Mouse (Mus musculus) left cerebral cortex, adult 8-10 months (tissue): ENCODE data around the gene 1700020N01Rik. TPM values are rescaled to one million over a fixed set of nuclear protein-coding genes. Genes with fewer than 3 reads are reported as not detected.

Source experiments
- DNase-seq, 2 experiments: peaks; one replicate each; pipeline ENCODE4 v3.0.0; 2022; ENCODE audit warnings: low spot score in 2 of 2
- total RNA-seq, 4 experiments: library from RNA; stranded (reverse); gene quantifications; 2 replicates each; pipeline ENCODE4 v1.2.4; 2022

1700020N01Rik gene
- total RNA-seq, 4 experiments from 2014 or later, result not detected

DNA sequence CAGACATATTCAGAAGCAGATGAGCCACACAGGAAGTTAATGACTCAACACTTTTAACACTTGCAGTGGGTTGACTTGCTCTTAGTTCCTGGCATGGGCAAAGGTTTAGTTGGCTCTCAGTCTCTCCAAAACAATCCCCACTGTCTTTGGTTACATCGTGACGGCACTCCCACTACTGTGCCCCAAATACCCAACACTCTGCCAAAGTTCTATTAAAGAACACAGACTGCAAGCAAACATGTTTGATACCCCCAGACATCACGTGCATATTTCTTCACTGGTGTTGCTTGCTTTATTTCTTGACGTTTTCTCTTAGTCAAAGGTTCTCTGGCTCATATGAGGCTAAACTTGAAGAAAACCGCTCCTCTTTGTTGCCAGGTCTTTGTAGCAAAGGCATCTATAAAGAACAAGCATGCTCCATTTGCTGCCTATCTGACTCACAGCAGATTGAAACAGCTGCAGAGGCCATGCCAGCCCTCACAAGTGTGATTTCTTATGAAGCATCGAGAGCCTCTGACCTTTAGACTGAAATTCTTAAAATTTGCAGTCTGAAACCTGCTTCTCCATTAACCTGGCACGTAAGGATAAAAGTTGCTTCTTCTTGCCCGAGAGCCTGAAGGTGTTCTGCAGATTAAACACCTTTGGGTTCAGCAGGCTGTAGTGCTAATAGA is 66.8 kb downstream of the 1700020N01Rik start:
- peak in 1 of 2 experiments; percentile 77 for DNase-seq

DNA sequence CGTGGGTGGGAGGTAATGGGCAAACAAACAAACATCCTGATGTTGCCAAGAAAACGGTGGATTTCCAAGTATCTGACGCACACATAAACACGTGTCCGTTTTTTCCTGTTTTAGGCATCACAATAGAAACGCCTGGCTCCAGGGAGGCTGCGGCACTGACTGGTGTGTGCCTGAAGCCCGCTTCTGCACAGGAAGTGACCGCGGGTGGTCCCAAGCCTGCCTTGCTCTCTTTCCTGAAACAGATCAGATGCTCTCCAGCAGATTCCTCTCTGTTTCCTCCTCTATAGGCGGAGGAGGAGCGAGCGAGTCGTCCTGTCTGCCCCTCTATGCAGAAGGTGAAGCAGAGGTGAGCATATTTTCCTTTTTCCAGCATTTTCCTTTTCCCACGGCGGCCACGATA is 76.0 kb downstream of the 1700020N01Rik start:
- DNase-seq, result no peak

DNA sequence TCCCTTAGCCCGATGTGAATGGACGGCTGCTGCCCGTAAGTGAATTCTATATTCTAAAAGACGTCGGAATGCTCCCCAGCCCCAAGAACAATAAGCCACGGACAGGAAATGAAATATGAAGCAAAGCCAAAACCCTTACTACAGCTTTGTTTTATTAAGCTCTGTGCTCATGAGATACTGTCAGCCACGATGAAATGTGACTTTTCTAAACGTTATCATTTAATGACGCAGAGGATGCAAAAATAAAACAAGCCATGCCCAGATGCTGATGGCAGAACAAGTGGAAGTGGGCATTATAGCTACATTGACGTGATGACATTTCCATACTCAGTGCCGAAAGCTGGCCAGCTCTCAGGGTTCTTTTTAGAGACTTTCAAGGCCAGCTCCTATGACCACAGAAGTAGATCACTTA is 76.8 kb downstream of the 1700020N01Rik start:
- no peak for DNase-seq

DNA sequence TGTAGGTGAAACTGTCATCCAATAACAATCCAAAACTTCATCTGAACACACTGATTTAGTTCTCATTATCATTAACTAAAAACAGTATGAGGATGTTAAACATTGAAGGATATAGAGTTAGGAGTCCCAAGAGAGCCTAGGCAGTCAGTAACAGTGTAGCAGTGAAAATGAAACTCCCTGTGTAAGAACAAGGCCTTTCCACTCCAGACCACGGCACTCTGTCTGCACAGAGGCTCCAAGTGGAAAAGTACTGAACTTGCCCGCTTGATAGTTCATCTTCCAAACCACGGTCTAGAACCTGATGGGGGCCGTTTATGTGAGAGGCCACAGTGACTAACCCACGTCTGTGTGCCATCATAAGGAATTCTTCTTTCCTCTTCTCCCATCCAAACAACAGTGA is 77.2 kb downstream of the 1700020N01Rik start:
- DNase-seq, result no peak

Other genes starting within 250 kb of the 1700020N01Rik start
- gene Aldh8a1, start 215.9 kb upstream of the 1700020N01Rik start, total RNA-seq, result under 1 TPM in 3 of 4 experiments, not detected in 1; 0.14 to 0.30 (median 0.23) TPM